Mouse (Mus musculus) heart, embryonic 16.5 days (tissue): Measurements from ENCODE around the gene Prkn. TPM values are rescaled to one million over a fixed set of nuclear protein-coding genes. Genes with fewer than 3 reads are reported as not detected.

Source experiments
- ATAC-seq: fragments of 200-750 bp; cut with Nextera tagmentation; replicated peaks from 2 replicates; pipeline ENCODE4 v1.8.0; 2017; ENCODE audit warnings: moderate number of reproducible peaks; ENCODE audit not compliant: insufficient read depth, low FRiP score; ENCODE audit errors: extremely low read depth
- H3K27ac ChIP-seq: fragments of 300-500 bp; sonication (generic); 2 replicates; pipeline ENCODE4 v1.5.1; 2014; ENCODE audit warnings: mild to moderate bottlenecking, low read length, control low read depth, moderate library complexity
- H3K27me3 ChIP-seq: fragments of 300-500 bp; sonication (generic); 2 replicates; pipeline ENCODE4 v1.6.1; 2014; ENCODE audit warnings: low read length, mixed read lengths; ENCODE audit not compliant: control insufficient read depth, insufficient read depth
- H3K36me3 ChIP-seq: fragments of 300-500 bp; sonication (generic); 2 replicates; pipeline ENCODE4 v1.6.1; 2014; ENCODE audit not compliant: control insufficient read depth, insufficient read depth
- H3K4me1 ChIP-seq: fragments of 300-500 bp; sonication (generic); 2 replicates; pipeline ENCODE4 v1.6.1; 2014; ENCODE audit warnings: low read length, mixed read lengths; ENCODE audit not compliant: control insufficient read depth, insufficient read depth
- H3K4me2 ChIP-seq: fragments of 300-500 bp; sonication (generic); 2 replicates; pipeline ENCODE4 v1.6.1; 2014; ENCODE audit warnings: low read depth, mild to moderate bottlenecking, control low read depth, low read length
- H3K4me3 ChIP-seq: fragments of 300-500 bp; sonication (generic); 2 replicates; pipeline ENCODE4 v1.5.1; 2014; ENCODE audit warnings: mild to moderate bottlenecking, control low read depth, low read length
- H3K9ac ChIP-seq: fragments of 300-500 bp; sonication (generic); 2 replicates; pipeline ENCODE4 v1.6.1; 2014; ENCODE audit warnings: low read length, control low read depth
- H3K9me3 ChIP-seq: fragments of 300-500 bp; sonication (generic); replicated peaks from 2 replicates; pipeline ENCODE4 v1.6.1; 2016; ENCODE audit warnings: low read length; ENCODE audit not compliant: control insufficient read depth
- WGBS: fragments of 180-500 bp; shearing (Covaris S2); extraction: QIAGEN DNeasy Blood & Tissue Kit; methylation state at CpG from one replicate; pipeline ENCODE4 v1.1.7; 2014; 5-methylcytosine and 5-hydroxymethylcytosine counted together
- polyA plus RNA-seq: library from polyadenylated mRNA; unstranded; fragments of >200 nt; fragmentation: Nextera tagmentation; extraction: Ambion mirVana; gene quantifications from 2 replicates; pipeline ENCODE4 v1.2.1, GENCODE M21; 2015

Prkn gene
- polyA plus RNA-seq, 1 experiment from 2014 or later, result 2.4 TPM

GRCm38 (mm10) chr17:11397678-11398077 lies 557.5 kb downstream of the Prkn start:
- Histone ChIP-seq H3K27ac (no peak overlapping the region), H3K4me3 (no peak overlapping the region), H3K4me1 (peaks cover 6% of the 10 kb centered on the region), H3K4me2 (no peak overlapping the region), H3K9ac (no peak overlapping the region), H3K27me3 (no peaks in the 10 kb centered on the region), H3K9me3 (no peaks in the 10 kb centered on the region), H3K36me3 (no peaks in the 10 kb centered on the region)
- no peak for ATAC-seq
- 83% methylated on average over 4 of the region's 4 CpGs for WGBS

GRCm38 (mm10) chr17:11402225-11402875 lies 562.2 kb downstream of the Prkn start:
- no peaks in the 10 kb centered on the region for H3K9me3 ChIP-seq
- H3K4me1 ChIP-seq, result no peaks in the 10 kb centered on the region
- H3K36me3 ChIP-seq, result no peaks in the 10 kb centered on the region
- no peak overlapping the region for H3K4me2 ChIP-seq
- H3K27ac ChIP-seq, result no peak overlapping the region
- WGBS, result 73% methylated on average over 2 of the region's 2 CpGs
- H3K4me3 ChIP-seq, result no peak overlapping the region
- no peaks in the 10 kb centered on the region for H3K27me3 ChIP-seq
- H3K9ac ChIP-seq, result no peak overlapping the region
- ATAC-seq, result no peak

- Histone ChIP-seq H3K27ac (no peak overlapping the region), H3K9ac (no peak overlapping the region), H3K4me3 (no peak overlapping the region), H3K9me3 (peaks cover 3% of the 10 kb centered on the region; the same call in 1 of the 2 replicates), H3K27me3 (no peaks in the 10 kb centered on the region), H3K4me1 (no peaks in the 10 kb centered on the region), H3K36me3 (no peaks in the 10 kb centered on the region), H3K4me2 (no peak overlapping the region)
- no peak for ATAC-seq
- 24% methylated on average over 10 of the region's 10 CpGs for WGBS
Measured at GRCm38 (mm10) chr17:11411414-11411813, 571.2 kb downstream of the Prkn start.

GRCm38 (mm10) chr17:11413688-11414087 lies 573.5 kb downstream of the Prkn start:
- Histone ChIP-seq H3K36me3 (no peaks in the 10 kb centered on the region), H3K9ac (no peak overlapping the region), H3K9me3 (peaks cover 3% of the 10 kb centered on the region; the same call in 1 of the 2 replicates), H3K27ac (no peak overlapping the region), H3K4me3 (no peak overlapping the region), H3K4me2 (no peak overlapping the region), H3K4me1 (no peaks in the 10 kb centered on the region), H3K27me3 (no peaks in the 10 kb centered on the region)
- 52% methylated on average over 5 of the region's 5 CpGs for WGBS
- ATAC-seq, result no peak

- WGBS, result 85% methylated on average over 4 of the region's 4 CpGs
- Histone ChIP-seq H3K4me2 (no peak overlapping the region), H3K27ac (no peak overlapping the region), H3K4me1 (no peaks in the 10 kb centered on the region), H3K36me3 (no peaks in the 10 kb centered on the region), H3K4me3 (no peak overlapping the region), H3K27me3 (no peaks in the 10 kb centered on the region), H3K9ac (no peak overlapping the region), H3K9me3 (peaks cover 3% of the 10 kb centered on the region; the same call in 1 of the 2 replicates)
- no peak for ATAC-seq
Measured at GRCm38 (mm10) chr17:11414288-11414687, 574.1 kb downstream of the Prkn start.

GRCm38 (mm10) chr17:11417150-11417549 lies 577.0 kb downstream of the Prkn start:
- H3K9me3 ChIP-seq, result peaks cover 3% of the 10 kb centered on the region; the same call in 1 of the 2 replicates
- H3K27ac ChIP-seq, result no peak overlapping the region
- H3K4me3 ChIP-seq, result no peak overlapping the region
- 60% methylated on average over 3 of the region's 3 CpGs for WGBS
- no peaks in the 10 kb centered on the region for H3K36me3 ChIP-seq
- no peak for ATAC-seq
- no peaks in the 10 kb centered on the region for H3K4me1 ChIP-seq
- no peaks in the 10 kb centered on the region for H3K27me3 ChIP-seq
- no peak overlapping the region for H3K4me2 ChIP-seq
- no peak overlapping the region for H3K9ac ChIP-seq

GRCm38 (mm10) chr17:11419484-11419883 lies 579.3 kb downstream of the Prkn start:
- H3K27me3 ChIP-seq, result no peaks in the 10 kb centered on the region
- H3K4me1 ChIP-seq, result no peaks in the 10 kb centered on the region
- no peaks in the 10 kb centered on the region for H3K9me3 ChIP-seq
- H3K4me2 ChIP-seq, result no peak overlapping the region
- no peak overlapping the region for H3K9ac ChIP-seq
- 81% methylated on average over 3 of the region's 3 CpGs for WGBS
- ATAC-seq, result no peak
- no peak overlapping the region for H3K27ac ChIP-seq
- no peaks in the 10 kb centered on the region for H3K36me3 ChIP-seq
- no peak overlapping the region for H3K4me3 ChIP-seq

GRCm38 (mm10) chr17:11420839-11421238 lies 580.7 kb downstream of the Prkn start:
- no peak overlapping the region for H3K4me3 ChIP-seq
- no peaks in the 10 kb centered on the region for H3K27me3 ChIP-seq
- no peak overlapping the region for H3K4me2 ChIP-seq
- 83% methylated on average over 6 of the region's 6 CpGs for WGBS
- no peak overlapping the region for H3K9ac ChIP-seq
- H3K4me1 ChIP-seq, result no peaks in the 10 kb centered on the region
- no peak overlapping the region for H3K27ac ChIP-seq
- no peaks in the 10 kb centered on the region for H3K36me3 ChIP-seq
- H3K9me3 ChIP-seq, result no peaks in the 10 kb centered on the region
- no peak for ATAC-seq

- Histone ChIP-seq H3K4me1 (no peaks in the 10 kb centered on the region), H3K27ac (no peak overlapping the region), H3K4me3 (no peak overlapping the region), H3K36me3 (no peaks in the 10 kb centered on the region), H3K27me3 (no peaks in the 10 kb centered on the region), H3K4me2 (no peak overlapping the region), H3K9me3 (no peaks in the 10 kb centered on the region), H3K9ac (no peak overlapping the region)
- WGBS, result 43% methylated on average over 5 of the region's 5 CpGs
- ATAC-seq, result no peak
Measured at GRCm38 (mm10) chr17:11421264-11421940, 581.2 kb downstream of the Prkn start.
